Mouse (Mus musculus): ENCODE measurements around the gene Slc34a2. TPM values are rescaled to one million over a fixed set of nuclear protein-coding genes. Genes with fewer than 3 reads are reported as not detected.

Gene Slc34a2
- polyA plus RNA-seq, 1 experiment from 2014 or later = 0.35 TPM

DNA sequence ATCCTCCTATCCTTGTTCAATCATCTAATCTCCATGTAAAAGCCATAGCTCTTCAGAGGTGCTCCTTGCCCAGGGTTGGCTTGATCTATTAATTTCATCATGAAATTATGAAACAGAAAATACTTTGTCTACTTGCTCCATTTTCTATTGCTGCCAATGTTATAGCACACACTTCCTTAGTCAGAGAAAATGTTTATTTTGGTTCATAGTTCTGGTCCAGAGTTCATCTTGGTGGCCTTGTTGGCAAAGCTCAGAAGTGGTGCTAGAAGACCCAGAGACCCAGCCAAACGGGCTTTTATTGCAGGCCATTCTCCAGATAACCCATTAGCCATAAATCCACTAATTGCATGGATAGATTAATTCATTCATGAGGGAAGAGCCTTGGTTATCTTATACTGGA is 5.8 kb downstream of the Slc34a2 start:
- no peaks in the 10 kb centered on the region for H3K36me3 ChIP-seq (replicated peaks; ENCODE audit: insufficient read depth, low read length)
- no peak overlapping the region for H3K27ac ChIP-seq (ENCODE audit: low read depth)
- H3K9me3 ChIP-seq (ENCODE audit: low read length) = no peaks in the 10 kb centered on the region
- no peak overlapping the region for H3K9ac ChIP-seq (replicated peaks)
- H3K4me2 ChIP-seq (ENCODE audit: low read depth, low read length) = no peak overlapping the region
- no peak for TF ChIP-seq EP300 (IDR thresholded peaks at IDR 0.05; ENCODE audit: low read depth)
- no peak for TF ChIP-seq CTCF (IDR thresholded peaks at IDR 0.05; ENCODE audit: low read depth)
- no peak for ATAC-seq
- H3K4me1 ChIP-seq (ENCODE audit: insufficient read depth) = peaks cover 10% of the 10 kb centered on the region; the same call in 1 of the 2 replicates
- 25% methylated on average over 1 of the region's 1 CpGs for WGBS (ENCODE audit: insufficient replicate concordance)
- no peak overlapping the region for H3K4me3 ChIP-seq (ENCODE audit: low read depth, low read length)
- DNase-seq = no peak
- H3K27me3 ChIP-seq (ENCODE audit: insufficient read depth, low read length) = peaks cover under 1% of the 10 kb centered on the region; the same call in 1 of the 2 replicates

DNA sequence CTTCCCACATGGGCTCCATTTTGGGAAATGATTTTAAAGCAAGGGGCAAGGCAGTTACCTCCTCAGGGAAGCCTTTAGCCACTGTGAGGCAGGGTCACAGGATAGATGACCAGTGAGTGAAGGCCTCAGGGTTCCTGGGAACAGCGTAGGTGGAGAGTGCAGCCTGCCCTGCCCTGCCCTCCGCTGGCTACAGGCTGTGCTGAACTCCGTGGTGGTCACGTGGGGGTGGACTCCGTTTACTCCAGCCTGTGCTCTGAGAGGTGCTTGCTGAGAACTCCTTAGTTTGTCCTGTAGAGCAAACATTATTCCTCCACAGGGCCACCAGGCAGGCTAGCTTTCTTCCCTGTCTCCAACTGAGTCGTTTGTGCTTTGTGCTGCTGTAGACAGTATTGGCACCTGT is 10.1 kb downstream of the Slc34a2 start:
- Histone ChIP-seq H3K27me3 (ENCODE audit: insufficient read depth, low read length) (peaks cover 5% of the 10 kb centered on the region; the same call in 1 of the 2 replicates), H3K9me3 (ENCODE audit: low read length) (no peaks in the 10 kb centered on the region), H3K9ac (replicated peaks) (no peak overlapping the region), H3K4me3 (ENCODE audit: low read depth, low read length) (no peak overlapping the region), H3K4me1 (ENCODE audit: insufficient read depth) (peaks cover 12% of the 10 kb centered on the region; the same call in 1 of the 2 replicates), H3K27ac (ENCODE audit: low read depth) (no peak overlapping the region), H3K36me3 (replicated peaks; ENCODE audit: insufficient read depth, low read length) (no peaks in the 10 kb centered on the region), H3K4me2 (ENCODE audit: low read depth, low read length) (no peak overlapping the region)
- peak; percentile 54 for DNase-seq
- 31% methylated on average over 6 of the region's 6 CpGs for WGBS (ENCODE audit: insufficient replicate concordance)
- peak; percentile 77 for ATAC-seq
- peak; percentile 46 for TF ChIP-seq CTCF (IDR thresholded peaks at IDR 0.05; ENCODE audit: low read depth)
- TF ChIP-seq EP300 (IDR thresholded peaks at IDR 0.05; ENCODE audit: low read depth) = no peak

DNA sequence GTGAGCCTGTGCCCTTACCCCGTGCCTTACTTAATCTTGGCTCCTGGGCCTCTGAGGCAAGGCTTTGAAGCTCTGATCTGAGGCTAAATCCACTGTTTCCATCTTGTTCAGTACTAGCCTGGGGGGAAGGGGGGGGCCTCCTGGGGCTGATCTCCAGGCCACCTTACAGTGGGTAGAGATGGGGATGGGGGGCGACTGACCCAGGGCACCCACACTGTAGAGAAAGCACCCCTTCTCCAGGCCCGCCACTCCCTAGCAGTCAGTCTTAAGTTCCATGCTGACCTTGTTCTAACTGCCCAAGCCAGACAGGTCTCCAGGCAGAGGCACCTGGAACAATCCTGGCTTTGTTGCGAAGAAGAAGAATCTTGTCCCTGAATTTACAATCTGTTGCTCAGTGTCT is 10.7 kb downstream of the Slc34a2 start:
- Histone ChIP-seq H3K27ac (ENCODE audit: low read depth) (no peak overlapping the region), H3K4me1 (ENCODE audit: insufficient read depth) (peaks cover 8% of the 10 kb centered on the region; the same call in 1 of the 2 replicates), H3K9ac (replicated peaks) (no peak overlapping the region; the same call in 1 of the 2 replicates), H3K9me3 (ENCODE audit: low read length) (no peaks in the 10 kb centered on the region), H3K4me2 (ENCODE audit: low read depth, low read length) (peak overlapping the region; percentile 64), H3K36me3 (replicated peaks; ENCODE audit: insufficient read depth, low read length) (no peaks in the 10 kb centered on the region), H3K4me3 (ENCODE audit: low read depth, low read length) (peak overlapping the region; percentile 24; the same call in 1 of the 2 replicates), H3K27me3 (ENCODE audit: insufficient read depth, low read length) (peaks cover 5% of the 10 kb centered on the region; the same call in 1 of the 2 replicates)
- ATAC-seq (peak; percentile 9), DNase-seq (no peak)
- WGBS (ENCODE audit: insufficient replicate concordance) = 52% methylated on average over 4 of the region's 4 CpGs
- TF ChIP-seq EP300 (IDR thresholded peaks at IDR 0.05; ENCODE audit: low read depth) (no peak), CTCF (IDR thresholded peaks at IDR 0.05; ENCODE audit: low read depth) (no peak)

DNA sequence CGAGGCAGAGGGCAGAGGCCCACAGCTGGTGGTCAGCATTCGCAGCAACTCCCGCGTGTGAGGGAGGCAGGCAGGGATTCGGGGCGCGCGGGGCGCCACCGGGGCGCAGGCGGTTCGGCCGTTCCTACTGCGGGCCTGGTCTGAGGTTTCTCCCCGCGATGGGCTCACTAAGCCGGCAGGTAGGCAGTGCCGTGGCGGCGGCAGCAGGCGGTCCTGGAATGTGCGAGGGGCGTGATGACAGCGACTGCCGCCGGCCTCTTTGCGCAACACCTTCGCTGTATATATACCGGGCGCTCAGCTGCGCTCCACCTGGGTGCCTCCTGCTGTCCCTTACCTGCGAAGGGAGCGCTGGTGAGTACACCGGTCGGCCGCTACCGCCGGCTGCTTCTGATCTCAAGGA is 11.2 kb downstream of the Slc34a2 start:
- TF ChIP-seq CTCF (IDR thresholded peaks at IDR 0.05; ENCODE audit: low read depth) (no peak), EP300 (IDR thresholded peaks at IDR 0.05; ENCODE audit: low read depth) (no peak)
- H3K9me3 ChIP-seq (ENCODE audit: low read length) = no peaks in the 10 kb centered on the region
- H3K27me3 ChIP-seq (ENCODE audit: insufficient read depth, low read length) = peaks cover 5% of the 10 kb centered on the region; the same call in 1 of the 2 replicates
- 2% methylated on average over 38 of the region's 39 CpGs for WGBS (ENCODE audit: insufficient replicate concordance)
- peak overlapping the region; percentile 24 for H3K4me3 ChIP-seq (ENCODE audit: low read depth, low read length)
- no peak overlapping the region for H3K27ac ChIP-seq (ENCODE audit: low read depth)
- H3K36me3 ChIP-seq (replicated peaks; ENCODE audit: insufficient read depth, low read length) = no peaks in the 10 kb centered on the region
- peak; percentile 86 for ATAC-seq
- H3K4me1 ChIP-seq (ENCODE audit: insufficient read depth) = peaks cover 5% of the 10 kb centered on the region; the same call in 1 of the 2 replicates
- peak overlapping the region; percentile 64 for H3K4me2 ChIP-seq (ENCODE audit: low read depth, low read length)
- no peak overlapping the region; the same call in 1 of the 2 replicates for H3K9ac ChIP-seq (replicated peaks)
- peak; percentile 61 for DNase-seq

DNA sequence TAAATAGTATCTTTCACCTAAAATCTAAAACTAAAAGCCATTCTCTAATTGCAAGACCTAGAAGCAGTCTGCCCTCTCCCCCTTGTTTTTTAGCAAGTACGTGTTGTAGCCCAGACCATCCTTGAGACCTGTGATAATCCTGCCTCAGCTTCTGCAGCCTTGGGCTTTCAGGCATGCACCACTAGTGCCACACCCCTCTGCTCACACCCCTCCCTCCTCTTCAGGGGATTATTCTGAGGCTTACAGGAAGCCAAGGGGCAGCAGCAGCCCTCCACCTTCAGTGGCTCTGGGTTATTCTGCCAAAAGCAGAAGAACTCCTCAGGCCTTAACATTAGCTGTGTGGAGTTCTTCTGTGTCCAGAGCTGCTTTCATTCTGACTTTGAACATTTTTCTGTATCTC is 13.1 kb downstream of the Slc34a2 start:
- H3K27me3 ChIP-seq (ENCODE audit: insufficient read depth, low read length) = peaks cover 5% of the 10 kb centered on the region; the same call in 1 of the 2 replicates
- no peaks in the 10 kb centered on the region for H3K36me3 ChIP-seq (replicated peaks; ENCODE audit: insufficient read depth, low read length)
- ATAC-seq = no peak
- DNase-seq = no peak
- no peak overlapping the region for H3K4me2 ChIP-seq (ENCODE audit: low read depth, low read length)
- WGBS (ENCODE audit: insufficient replicate concordance) = 57% methylated on average over 1 of the region's 1 CpGs
- H3K27ac ChIP-seq (ENCODE audit: low read depth) = no peak overlapping the region
- no peaks in the 10 kb centered on the region for H3K9me3 ChIP-seq (ENCODE audit: low read length)
- H3K4me1 ChIP-seq (ENCODE audit: insufficient read depth) = 0 out of 2 replicates have a peak, but pooled peaks cover 3% of the 10 kb centered on the region
- H3K9ac ChIP-seq (replicated peaks) = no peak overlapping the region
- TF ChIP-seq CTCF (IDR thresholded peaks at IDR 0.05; ENCODE audit: low read depth) (no peak), EP300 (IDR thresholded peaks at IDR 0.05; ENCODE audit: low read depth) (no peak)
- H3K4me3 ChIP-seq (ENCODE audit: low read depth, low read length) = no peak overlapping the region

DNA sequence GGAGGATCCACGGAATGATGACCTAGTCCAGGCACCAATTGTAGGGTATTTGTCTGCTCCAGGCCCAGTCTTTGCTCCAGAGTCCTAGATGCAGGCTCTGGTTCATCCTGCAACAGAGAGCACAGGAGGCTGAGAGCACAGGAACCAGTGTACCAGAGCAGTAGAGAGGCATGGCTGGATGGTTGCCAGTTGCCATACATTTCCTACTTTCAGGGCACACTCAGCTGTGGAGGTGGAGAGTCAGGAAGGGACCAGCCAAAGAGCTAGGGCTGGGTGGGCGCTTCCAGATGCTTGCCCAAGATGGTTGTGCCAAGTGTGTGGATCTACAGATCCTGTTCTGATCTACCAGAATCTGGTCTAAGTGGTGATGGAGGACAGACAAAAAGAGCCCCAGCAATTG is 15.4 kb downstream of the Slc34a2 start:
- TF ChIP-seq CTCF (IDR thresholded peaks at IDR 0.05; ENCODE audit: low read depth) (no peak), EP300 (IDR thresholded peaks at IDR 0.05; ENCODE audit: low read depth) (no peak)
- no peak overlapping the region for H3K4me2 ChIP-seq (ENCODE audit: low read depth, low read length)
- H3K4me3 ChIP-seq (ENCODE audit: low read depth, low read length) = no peak overlapping the region
- DNase-seq (no peak), ATAC-seq (no peak)
- 85% methylated on average over 2 of the region's 2 CpGs for WGBS (ENCODE audit: insufficient replicate concordance)
- no peak overlapping the region for H3K9ac ChIP-seq (replicated peaks)
- no peak overlapping the region for H3K27ac ChIP-seq (ENCODE audit: low read depth)
- H3K27me3 ChIP-seq (ENCODE audit: insufficient read depth, low read length) = peaks cover 5% of the 10 kb centered on the region; the same call in 1 of the 2 replicates
- H3K36me3 ChIP-seq (replicated peaks; ENCODE audit: insufficient read depth, low read length) = no peaks in the 10 kb centered on the region
- no peaks in the 10 kb centered on the region for H3K9me3 ChIP-seq (ENCODE audit: low read length)
- H3K4me1 ChIP-seq (ENCODE audit: insufficient read depth) = 0 out of 2 replicates have a peak, but pooled peaks cover 3% of the 10 kb centered on the region

Measured in liver, postnatal 0 days (tissue).